Mouse (Mus musculus): ENCODE results near the gene Fads1. TPM values are rescaled to one million over a fixed set of nuclear protein-coding genes. Genes with fewer than 3 reads are reported as not detected.
A peak's percentile ranks its signal among the peaks of the same experiment; 100 is the strongest.

The Fads1 gene
- polyA plus RNA-seq, 1 experiment from 2014 or later = 155 TPM

DNA sequence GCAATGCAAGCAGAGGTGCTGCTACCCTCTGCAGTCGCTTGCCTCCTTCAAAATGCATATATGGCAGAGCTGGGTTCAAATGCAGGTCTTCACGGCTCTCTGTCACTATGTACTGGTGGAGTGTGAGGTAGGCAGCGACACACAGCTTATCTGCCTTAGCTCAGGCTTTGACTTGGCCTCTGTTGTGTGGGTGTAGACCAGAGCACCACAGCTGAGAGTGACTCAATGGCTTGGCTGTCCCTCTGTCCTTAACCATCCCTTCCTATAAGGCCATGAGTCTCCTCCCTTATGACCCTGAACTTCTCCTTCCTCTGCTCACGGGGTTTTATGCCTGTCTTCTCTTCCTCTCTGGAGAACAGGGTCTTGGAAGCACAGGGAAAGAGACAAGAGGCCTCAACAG is 28.2 kb downstream of the Fads1 start:
- peaks cover 4% of the 10 kb centered on the region; the same call in 1 of the 2 replicates for H3K36me3 ChIP-seq (ENCODE audit: control insufficient read depth, insufficient read depth, low read length)
- 90% methylated on average over 4 of the region's 4 CpGs for WGBS
- H3K4me3 ChIP-seq (ENCODE audit: low read depth, low read length) = no peak overlapping the region
- no peaks in the 10 kb centered on the region for H3K4me1 ChIP-seq (ENCODE audit: control insufficient read depth, insufficient read depth, low read length)
- DNase-seq (ENCODE audit: low spot score, missing footprints) (no peak), ATAC-seq (ENCODE audit: low FRiP score) (no peak)
- H3K4me2 ChIP-seq = no peak overlapping the region
- no peak overlapping the region for H3K27ac ChIP-seq (ENCODE audit: low read depth, low read length)
- no peak overlapping the region for H3K9ac ChIP-seq (ENCODE audit: low read length)
- no peaks in the 10 kb centered on the region for H3K27me3 ChIP-seq (ENCODE audit: control insufficient read depth, insufficient read depth, low read length)
- no peaks in the 10 kb centered on the region for H3K9me3 ChIP-seq (ENCODE audit: control insufficient read depth, low read length)

DNA sequence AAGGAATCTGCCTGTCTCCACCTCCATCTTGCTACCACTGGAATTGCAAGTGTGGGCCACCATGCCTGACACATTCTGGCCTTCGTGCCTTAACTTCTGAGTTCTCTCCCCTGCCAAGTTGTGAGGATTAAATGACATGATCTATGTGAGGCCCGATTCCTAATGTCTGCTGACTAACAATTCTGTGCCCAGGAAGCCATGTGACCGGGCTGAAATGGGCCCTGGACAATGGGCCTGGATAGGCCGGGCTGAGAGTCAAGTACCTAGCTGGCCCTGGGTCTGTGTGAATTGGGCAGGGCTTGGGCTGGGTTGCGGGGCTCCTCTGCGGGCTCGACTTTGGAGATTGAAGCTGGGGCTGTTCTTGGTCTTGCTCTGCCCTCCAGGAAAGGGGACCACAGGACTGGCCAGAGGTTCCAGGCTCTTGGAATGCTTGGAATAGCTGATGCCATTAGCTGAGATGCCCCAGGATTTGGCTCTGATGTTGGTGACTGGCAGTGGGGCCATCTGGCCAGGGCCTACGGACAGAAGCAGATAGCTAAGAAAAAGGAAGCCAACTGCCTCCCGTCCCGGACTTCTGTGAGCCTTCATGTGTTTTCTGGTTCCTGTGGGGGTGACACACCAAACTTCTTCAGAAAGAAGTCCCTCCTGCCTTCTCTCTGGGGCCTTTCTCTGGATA is 31.2 kb downstream of the Fads1 start:
- peaks cover 2% of the 10 kb centered on the region; the same call in 1 of the 2 replicates for H3K36me3 ChIP-seq (ENCODE audit: control insufficient read depth, insufficient read depth, low read length)
- H3K27ac ChIP-seq (ENCODE audit: low read depth, low read length) = no peak overlapping the region
- H3K27me3 ChIP-seq (ENCODE audit: control insufficient read depth, insufficient read depth, low read length) = no peaks in the 10 kb centered on the region
- no peak for DNase-seq (ENCODE audit: low spot score, missing footprints)
- no peaks in the 10 kb centered on the region for H3K9me3 ChIP-seq (ENCODE audit: control insufficient read depth, low read length)
- no peak for ATAC-seq (ENCODE audit: low FRiP score)
- no peak overlapping the region for H3K4me2 ChIP-seq
- WGBS = 91% methylated on average over 10 of the region's 10 CpGs
- no peak overlapping the region for H3K4me3 ChIP-seq (ENCODE audit: low read depth, low read length)
- H3K9ac ChIP-seq (ENCODE audit: low read length) = no peak overlapping the region
- no peaks in the 10 kb centered on the region for H3K4me1 ChIP-seq (ENCODE audit: control insufficient read depth, insufficient read depth, low read length)

DNA sequence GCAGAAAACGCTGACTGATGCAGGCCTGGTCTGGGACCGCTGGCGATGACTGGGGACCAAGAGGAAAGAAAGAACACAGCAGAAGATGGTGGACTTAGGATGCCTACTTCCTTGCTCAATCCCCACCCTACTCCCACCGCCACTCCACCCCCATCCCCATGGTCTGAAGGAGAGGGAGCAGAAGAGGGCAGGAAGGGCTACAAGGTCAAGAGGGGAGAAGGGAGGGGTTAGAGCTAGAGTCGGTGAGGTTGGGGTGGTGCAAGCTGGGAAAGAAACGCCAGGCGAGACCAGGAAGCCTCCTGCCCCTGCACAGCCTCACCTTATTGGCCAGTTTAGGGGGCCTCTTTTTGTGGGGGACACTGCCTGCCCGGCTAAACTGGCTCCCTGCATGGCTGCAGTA is 33.4 kb downstream of the Fads1 start:
- ATAC-seq (ENCODE audit: low FRiP score) (no peak), DNase-seq (ENCODE audit: low spot score, missing footprints) (no peak)
- no peaks in the 10 kb centered on the region for H3K4me1 ChIP-seq (ENCODE audit: control insufficient read depth, insufficient read depth, low read length)
- H3K4me3 ChIP-seq (ENCODE audit: low read depth, low read length) = no peak overlapping the region
- no peaks in the 10 kb centered on the region for H3K27me3 ChIP-seq (ENCODE audit: control insufficient read depth, insufficient read depth, low read length)
- no peak overlapping the region for H3K4me2 ChIP-seq
- H3K9ac ChIP-seq (ENCODE audit: low read length) = no peak overlapping the region
- 83% methylated on average over 8 of the region's 8 CpGs for WGBS
- H3K36me3 ChIP-seq (ENCODE audit: control insufficient read depth, insufficient read depth, low read length) = peaks cover 2% of the 10 kb centered on the region; the same call in 1 of the 2 replicates
- no peak overlapping the region for H3K27ac ChIP-seq (ENCODE audit: low read depth, low read length)
- H3K9me3 ChIP-seq (ENCODE audit: control insufficient read depth, low read length) = no peaks in the 10 kb centered on the region

- no peak overlapping the region for H3K4me2 ChIP-seq
- WGBS = 53% methylated on average over 3 of the region's 3 CpGs
- no peaks in the 10 kb centered on the region for H3K9me3 ChIP-seq (ENCODE audit: control insufficient read depth, low read length)
- H3K4me3 ChIP-seq (ENCODE audit: low read depth, low read length) = no peak overlapping the region
- no peak overlapping the region for H3K27ac ChIP-seq (ENCODE audit: low read depth, low read length)
- H3K36me3 ChIP-seq (ENCODE audit: control insufficient read depth, insufficient read depth, low read length) = no peaks in the 10 kb centered on the region
- no peaks in the 10 kb centered on the region for H3K27me3 ChIP-seq (ENCODE audit: control insufficient read depth, insufficient read depth, low read length)
- H3K9ac ChIP-seq (ENCODE audit: low read length) = no peak overlapping the region
- peak; percentile 94 for DNase-seq (ENCODE audit: low spot score, missing footprints)
- ATAC-seq (ENCODE audit: low FRiP score) = peak; percentile 34; the same call in 1 of the 2 replicates
- no peaks in the 10 kb centered on the region for H3K4me1 ChIP-seq (ENCODE audit: control insufficient read depth, insufficient read depth, low read length)
Observed at GRCm38 (mm10) chr19:10219108-10219507, 36.4 kb downstream of the Fads1 start.

- 79% methylated on average over 6 of the region's 6 CpGs for WGBS
- no peak for ATAC-seq (ENCODE audit: low FRiP score)
- no peak overlapping the region for H3K27ac ChIP-seq (ENCODE audit: low read depth, low read length)
- H3K9me3 ChIP-seq (ENCODE audit: control insufficient read depth, low read length) = no peaks in the 10 kb centered on the region
- H3K4me3 ChIP-seq (ENCODE audit: low read depth, low read length) = no peak overlapping the region
- no peaks in the 10 kb centered on the region for H3K27me3 ChIP-seq (ENCODE audit: control insufficient read depth, insufficient read depth, low read length)
- no peaks in the 10 kb centered on the region; the same call in 1 of the 2 replicates for H3K4me1 ChIP-seq (ENCODE audit: control insufficient read depth, insufficient read depth, low read length)
- no peaks in the 10 kb centered on the region for H3K36me3 ChIP-seq (ENCODE audit: control insufficient read depth, insufficient read depth, low read length)
- H3K9ac ChIP-seq (ENCODE audit: low read length) = no peak overlapping the region
- DNase-seq (ENCODE audit: low spot score, missing footprints) = no peak
- H3K4me2 ChIP-seq = no peak overlapping the region
Observed at GRCm38 (mm10) chr19:10219593-10219992, 36.9 kb downstream of the Fads1 start.

GRCm38 (mm10) chr19:10221585-10221984 is 38.9 kb downstream of the Fads1 start:
- no peaks in the 10 kb centered on the region for H3K9me3 ChIP-seq (ENCODE audit: control insufficient read depth, low read length)
- no peak overlapping the region for H3K4me3 ChIP-seq (ENCODE audit: low read depth, low read length)
- no peak overlapping the region for H3K9ac ChIP-seq (ENCODE audit: low read length)
- H3K27me3 ChIP-seq (ENCODE audit: control insufficient read depth, insufficient read depth, low read length) = no peaks in the 10 kb centered on the region
- no peak overlapping the region for H3K4me2 ChIP-seq
- no peaks in the 10 kb centered on the region for H3K36me3 ChIP-seq (ENCODE audit: control insufficient read depth, insufficient read depth, low read length)
- 66% methylated on average over 4 of the region's 4 CpGs for WGBS
- no peak for ATAC-seq (ENCODE audit: low FRiP score)
- no peak overlapping the region for H3K27ac ChIP-seq (ENCODE audit: low read depth, low read length)
- no peak for DNase-seq (ENCODE audit: low spot score, missing footprints)
- H3K4me1 ChIP-seq (ENCODE audit: control insufficient read depth, insufficient read depth, low read length) = peaks cover 8% of the 10 kb centered on the region

GRCm38 (mm10) chr19:10222656-10223055 is 40.0 kb downstream of the Fads1 start:
- Histone ChIP-seq H3K4me1 (ENCODE audit: control insufficient read depth, insufficient read depth, low read length) (peaks cover 8% of the 10 kb centered on the region), H3K27ac (ENCODE audit: low read depth, low read length) (no peak overlapping the region), H3K9me3 (ENCODE audit: control insufficient read depth, low read length) (no peaks in the 10 kb centered on the region), H3K27me3 (ENCODE audit: control insufficient read depth, insufficient read depth, low read length) (no peaks in the 10 kb centered on the region), H3K4me2 (no peak overlapping the region), H3K9ac (ENCODE audit: low read length) (no peak overlapping the region), H3K36me3 (ENCODE audit: control insufficient read depth, insufficient read depth, low read length) (no peaks in the 10 kb centered on the region), H3K4me3 (ENCODE audit: low read depth, low read length) (no peak overlapping the region)
- WGBS = 48% methylated on average over 8 of the region's 8 CpGs
- ATAC-seq (ENCODE audit: low FRiP score) = no peak
- no peak for DNase-seq (ENCODE audit: low spot score, missing footprints)

DNA sequence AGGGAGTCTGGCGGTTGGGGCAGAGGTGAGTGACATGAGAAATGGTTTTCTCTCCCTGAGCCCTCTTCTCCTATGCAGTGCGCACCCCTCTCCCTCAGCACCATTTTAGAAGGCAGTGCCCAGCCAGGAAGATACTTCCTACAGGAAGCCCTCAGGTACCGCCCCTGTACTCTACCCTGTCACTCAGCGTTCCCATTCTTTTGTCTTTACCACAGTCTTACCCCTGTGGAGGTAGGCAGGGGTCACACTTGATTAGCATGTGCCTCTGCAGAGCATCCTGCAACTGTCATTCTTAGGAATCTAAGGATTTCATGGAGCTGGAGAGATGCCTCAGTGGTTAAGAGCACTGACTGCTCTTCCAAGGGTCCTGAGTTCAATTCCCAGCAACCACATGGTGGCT is 40.9 kb downstream of the Fads1 start:
- peaks cover 8% of the 10 kb centered on the region for H3K4me1 ChIP-seq (ENCODE audit: control insufficient read depth, insufficient read depth, low read length)
- 73% methylated on average over 4 of the region's 4 CpGs for WGBS
- H3K4me2 ChIP-seq = no peak overlapping the region
- no peaks in the 10 kb centered on the region for H3K36me3 ChIP-seq (ENCODE audit: control insufficient read depth, insufficient read depth, low read length)
- H3K9ac ChIP-seq (ENCODE audit: low read length) = no peak overlapping the region
- H3K4me3 ChIP-seq (ENCODE audit: low read depth, low read length) = no peak overlapping the region
- H3K9me3 ChIP-seq (ENCODE audit: control insufficient read depth, low read length) = no peaks in the 10 kb centered on the region
- no peak overlapping the region for H3K27ac ChIP-seq (ENCODE audit: low read depth, low read length)
- ATAC-seq (ENCODE audit: low FRiP score) (no peak), DNase-seq (ENCODE audit: low spot score, missing footprints) (no peak)
- no peaks in the 10 kb centered on the region for H3K27me3 ChIP-seq (ENCODE audit: control insufficient read depth, insufficient read depth, low read length)

DNA sequence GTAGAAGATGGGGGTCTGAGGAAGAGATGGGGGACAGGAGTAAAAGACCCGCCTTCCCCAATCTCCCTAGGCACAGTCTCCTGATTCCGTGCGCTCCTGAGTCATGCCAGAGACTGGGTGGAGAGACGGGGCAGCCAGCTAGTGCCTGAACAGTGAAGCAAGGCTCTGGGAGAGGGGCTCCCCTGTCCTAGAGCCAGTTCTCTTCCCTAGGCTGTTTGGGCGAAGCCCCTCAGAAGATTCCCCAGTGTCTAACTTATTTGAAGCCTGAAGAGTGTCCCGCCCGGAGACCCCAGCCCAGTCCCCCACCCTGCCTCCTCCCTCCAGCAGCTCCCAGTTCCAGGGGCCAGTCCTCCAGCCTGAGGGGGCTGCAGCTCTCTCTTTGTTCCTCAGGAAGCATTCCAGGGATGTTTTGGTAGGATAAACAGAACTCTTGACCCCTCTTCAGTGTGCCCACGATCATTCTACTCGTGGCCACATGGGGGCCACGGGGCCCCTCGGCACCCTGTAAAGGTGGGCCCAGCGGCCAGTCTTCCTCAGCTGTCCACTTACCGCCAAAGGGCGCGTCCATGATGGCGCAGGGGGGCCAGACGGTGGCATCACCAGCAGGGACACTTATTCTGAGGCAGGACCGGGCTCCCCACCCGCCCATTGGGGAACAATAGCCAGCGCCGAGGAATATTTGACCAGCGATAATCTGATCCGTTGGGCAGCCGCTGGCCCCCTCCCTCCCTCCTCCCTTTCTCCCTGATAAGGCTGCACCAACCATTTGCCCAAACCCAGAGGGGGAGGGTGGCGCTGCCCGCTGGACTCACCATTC is 42.2 kb downstream of the Fads1 start:
- H3K27ac ChIP-seq (ENCODE audit: low read depth, low read length) = 0 out of 2 replicates have a peak overlapping the region, but pooled peaks have one; percentile 11
- peak overlapping the region; percentile 47 for H3K9ac ChIP-seq (ENCODE audit: low read length)

More for the DNA sequence above, 42.2 kb downstream of the Fads1 start:
- H3K27me3 ChIP-seq (ENCODE audit: control insufficient read depth, insufficient read depth, low read length) = no peaks in the 10 kb centered on the region
- DNase-seq (ENCODE audit: low spot score, missing footprints) (peak; percentile 91), ATAC-seq (ENCODE audit: low FRiP score) (peak; percentile 56)
- peak overlapping the region; percentile 10; the same call in 1 of the 2 replicates for H3K4me3 ChIP-seq (ENCODE audit: low read depth, low read length)
- WGBS = 30% methylated on average over 23 of the region's 26 CpGs
- H3K4me1 ChIP-seq (ENCODE audit: control insufficient read depth, insufficient read depth, low read length) = peaks cover 8% of the 10 kb centered on the region
- no peaks in the 10 kb centered on the region for H3K9me3 ChIP-seq (ENCODE audit: control insufficient read depth, low read length)
- peak overlapping the region; percentile 34 for H3K4me2 ChIP-seq
- no peaks in the 10 kb centered on the region for H3K36me3 ChIP-seq (ENCODE audit: control insufficient read depth, insufficient read depth, low read length)

Measured in midbrain, embryonic 11.5 days (tissue).